Mouse (Mus musculus): Measurements from ENCODE around the gene Olfr972. TPM values are rescaled to one million over a fixed set of nuclear protein-coding genes. Genes with fewer than 3 reads are reported as not detected.

Gene Olfr972
- total and polyA plus RNA-seq, 2 experiments from 2014 or later = not detected

GRCm38 (mm10) chr9:39909939-39910338 lies 43.7 kb downstream of the Olfr972 start:
- no peak for ATAC-seq (ENCODE audit: insufficient read depth, low read depth)
- no peak for DNase-seq (ENCODE audit: low spot score)
- H3K27ac ChIP-seq (ENCODE audit: low read depth) = no peak overlapping the region
- H3K27me3 ChIP-seq (ENCODE audit: control insufficient read depth, insufficient read depth, low read length) = no peaks in the 10 kb centered on the region
- TF ChIP-seq CTCF (IDR thresholded peaks at IDR 0.05; ENCODE audit: low read depth) (no peak), EP300 (IDR thresholded peaks at IDR 0.05; ENCODE audit: low read depth) (no peak)
- no peaks in the 10 kb centered on the region for H3K9me3 ChIP-seq (replicated peaks; ENCODE audit: control insufficient read depth, low read length)
- H3K36me3 ChIP-seq (replicated peaks; ENCODE audit: control insufficient read depth, insufficient read depth, low read length) = no peaks in the 10 kb centered on the region
- H3K9ac ChIP-seq (replicated peaks; ENCODE audit: low read depth, low read length) = no peak overlapping the region
- WGBS = 69% methylated on average over 3 of the region's 3 CpGs
- H3K4me1 ChIP-seq (ENCODE audit: control insufficient read depth, insufficient read depth) = no peaks in the 10 kb centered on the region
- no peak overlapping the region for H3K4me2 ChIP-seq (ENCODE audit: low read depth, low read length)
- no peak overlapping the region for H3K4me3 ChIP-seq (ENCODE audit: low read depth, low read length)

Other genes with a start within 250 kb of the Olfr972 start
- not detected in 2 replicates for gene Olfr960, start 245.0 kb upstream of the Olfr972 start, total RNA-seq (2014; rRNA removed; ENCODE audit: low replicate concordance)
- not detected in 2 replicates for gene Olfr960, start 245.0 kb upstream of the Olfr972 start, polyA plus RNA-seq (2015; fragmentation: Nextera tagmentation; extraction: Ambion mirVana)
- not detected in 2 replicates for gene Olfr961, start 221.3 kb upstream of the Olfr972 start, total RNA-seq (2014; rRNA removed; ENCODE audit: low replicate concordance)
- gene Olfr961, start 221.3 kb upstream of the Olfr972 start, polyA plus RNA-seq (2015; fragmentation: Nextera tagmentation; extraction: Ambion mirVana) = not detected in 2 replicates
- not detected in 2 replicates for gene Olfr963, start 199.2 kb upstream of the Olfr972 start, total RNA-seq (2014; rRNA removed; ENCODE audit: low replicate concordance)
- gene Olfr963, start 199.2 kb upstream of the Olfr972 start, polyA plus RNA-seq (2015; fragmentation: Nextera tagmentation; extraction: Ambion mirVana) = not detected in 2 replicates
- gene Olfr149, start 159.3 kb upstream of the Olfr972 start, total RNA-seq (2014; rRNA removed; ENCODE audit: low replicate concordance) = not detected in 2 replicates
- gene Olfr149, start 159.3 kb upstream of the Olfr972 start, polyA plus RNA-seq (2015; fragmentation: Nextera tagmentation; extraction: Ambion mirVana) = not detected in 2 replicates
- gene Olfr965, start 155.1 kb upstream of the Olfr972 start, total RNA-seq (2014; rRNA removed; ENCODE audit: low replicate concordance) = not detected in 2 replicates
- not detected in 2 replicates for gene Olfr965, start 155.1 kb upstream of the Olfr972 start, polyA plus RNA-seq (2015; fragmentation: Nextera tagmentation; extraction: Ambion mirVana)
- gene Olfr150, start 135.4 kb upstream of the Olfr972 start, total RNA-seq (2014; rRNA removed; ENCODE audit: low replicate concordance) = not detected in 2 replicates
- not detected in 2 replicates for gene Olfr150, start 135.4 kb upstream of the Olfr972 start, polyA plus RNA-seq (2015; fragmentation: Nextera tagmentation; extraction: Ambion mirVana)
- not detected in 2 replicates for gene Olfr967, start 120.2 kb upstream of the Olfr972 start, total RNA-seq (2014; rRNA removed; ENCODE audit: low replicate concordance)
- not detected in 2 replicates for gene Olfr967, start 120.2 kb upstream of the Olfr972 start, polyA plus RNA-seq (2015; fragmentation: Nextera tagmentation; extraction: Ambion mirVana)
- not detected in 2 replicates for gene Olfr968, start 83.2 kb upstream of the Olfr972 start, total RNA-seq (2014; rRNA removed; ENCODE audit: low replicate concordance)
- not detected in 2 replicates for gene Olfr968, start 83.2 kb upstream of the Olfr972 start, polyA plus RNA-seq (2015; fragmentation: Nextera tagmentation; extraction: Ambion mirVana)
- gene Olfr969, start 75.5 kb upstream of the Olfr972 start, total RNA-seq (2014; rRNA removed; ENCODE audit: low replicate concordance) = not detected in 2 replicates
- gene Olfr969, start 75.5 kb upstream of the Olfr972 start, polyA plus RNA-seq (2015; fragmentation: Nextera tagmentation; extraction: Ambion mirVana) = not detected in 2 replicates
- gene Olfr970, start 57.6 kb upstream of the Olfr972 start, total RNA-seq (2014; rRNA removed; ENCODE audit: low replicate concordance) = not detected in 2 replicates
- gene Olfr970, start 57.6 kb upstream of the Olfr972 start, polyA plus RNA-seq (2015; fragmentation: Nextera tagmentation; extraction: Ambion mirVana) = not detected in 2 replicates
- gene Olfr971, start 29.5 kb upstream of the Olfr972 start, total RNA-seq (2014; rRNA removed; ENCODE audit: low replicate concordance) = not detected in 2 replicates
- gene Olfr971, start 29.5 kb upstream of the Olfr972 start, polyA plus RNA-seq (2015; fragmentation: Nextera tagmentation; extraction: Ambion mirVana) = not detected in 2 replicates
- gene Olfr229, start 40.9 kb downstream of the Olfr972 start, total RNA-seq (2014; rRNA removed; ENCODE audit: low replicate concordance) = not detected in 2 replicates
- gene Olfr229, start 40.9 kb downstream of the Olfr972 start, polyA plus RNA-seq (2015; fragmentation: Nextera tagmentation; extraction: Ambion mirVana) = not detected in 2 replicates
- not detected in 2 replicates for gene Olfr974, start 71.1 kb downstream of the Olfr972 start, total RNA-seq (2014; rRNA removed; ENCODE audit: low replicate concordance)
- not detected in 2 replicates for gene Olfr974, start 71.1 kb downstream of the Olfr972 start, polyA plus RNA-seq (2015; fragmentation: Nextera tagmentation; extraction: Ambion mirVana)
- gene Olfr975, start 85.6 kb downstream of the Olfr972 start, total RNA-seq (2014; rRNA removed; ENCODE audit: low replicate concordance) = not detected in 2 replicates
- gene Olfr975, start 85.6 kb downstream of the Olfr972 start, polyA plus RNA-seq (2015; fragmentation: Nextera tagmentation; extraction: Ambion mirVana) = not detected in 2 replicates
- gene Olfr976, start 94.7 kb downstream of the Olfr972 start, total RNA-seq (2014; rRNA removed; ENCODE audit: low replicate concordance) = not detected in 2 replicates
- gene Olfr976, start 94.7 kb downstream of the Olfr972 start, polyA plus RNA-seq (2015; fragmentation: Nextera tagmentation; extraction: Ambion mirVana) = not detected in 2 replicates
- not detected in 2 replicates for gene Olfr978, start 125.7 kb downstream of the Olfr972 start, total RNA-seq (2014; rRNA removed; ENCODE audit: low replicate concordance)
- gene Olfr978, start 125.7 kb downstream of the Olfr972 start, polyA plus RNA-seq (2015; fragmentation: Nextera tagmentation; extraction: Ambion mirVana) = not detected in 2 replicates
- not detected in 2 replicates for gene Olfr979, start 137.0 kb downstream of the Olfr972 start, total RNA-seq (2014; rRNA removed; ENCODE audit: low replicate concordance)
- gene Olfr979, start 137.0 kb downstream of the Olfr972 start, polyA plus RNA-seq (2015; fragmentation: Nextera tagmentation; extraction: Ambion mirVana) = not detected in 2 replicates
- gene Olfr980, start 143.2 kb downstream of the Olfr972 start, total RNA-seq (2014; rRNA removed; ENCODE audit: low replicate concordance) = not detected in 2 replicates
- gene Olfr980, start 143.2 kb downstream of the Olfr972 start, polyA plus RNA-seq (2015; fragmentation: Nextera tagmentation; extraction: Ambion mirVana) = not detected in 2 replicates
- gene Olfr981, start 155.0 kb downstream of the Olfr972 start, total RNA-seq (2014; rRNA removed; ENCODE audit: low replicate concordance) = not detected in 2 replicates
- not detected in 2 replicates for gene Olfr981, start 155.0 kb downstream of the Olfr972 start, polyA plus RNA-seq (2015; fragmentation: Nextera tagmentation; extraction: Ambion mirVana)
- gene Olfr982, start 207.4 kb downstream of the Olfr972 start, total RNA-seq (2014; rRNA removed; ENCODE audit: low replicate concordance) = not detected in 2 replicates
- not detected in 2 replicates for gene Olfr982, start 207.4 kb downstream of the Olfr972 start, polyA plus RNA-seq (2015; fragmentation: Nextera tagmentation; extraction: Ambion mirVana)
- gene Olfr983, start 227.2 kb downstream of the Olfr972 start, total RNA-seq (2014; rRNA removed; ENCODE audit: low replicate concordance) = not detected in 2 replicates
- not detected in 2 replicates for gene Olfr983, start 227.2 kb downstream of the Olfr972 start, polyA plus RNA-seq (2015; fragmentation: Nextera tagmentation; extraction: Ambion mirVana)
- not detected in 2 replicates for gene Olfr984, start 247.8 kb downstream of the Olfr972 start, total RNA-seq (2014; rRNA removed; ENCODE audit: low replicate concordance)
- not detected in 2 replicates for gene Olfr984, start 247.8 kb downstream of the Olfr972 start, polyA plus RNA-seq (2015; fragmentation: Nextera tagmentation; extraction: Ambion mirVana)